16 mouse cellular contexts compared by ENCODE assay signal in the genomic region with DNA sequence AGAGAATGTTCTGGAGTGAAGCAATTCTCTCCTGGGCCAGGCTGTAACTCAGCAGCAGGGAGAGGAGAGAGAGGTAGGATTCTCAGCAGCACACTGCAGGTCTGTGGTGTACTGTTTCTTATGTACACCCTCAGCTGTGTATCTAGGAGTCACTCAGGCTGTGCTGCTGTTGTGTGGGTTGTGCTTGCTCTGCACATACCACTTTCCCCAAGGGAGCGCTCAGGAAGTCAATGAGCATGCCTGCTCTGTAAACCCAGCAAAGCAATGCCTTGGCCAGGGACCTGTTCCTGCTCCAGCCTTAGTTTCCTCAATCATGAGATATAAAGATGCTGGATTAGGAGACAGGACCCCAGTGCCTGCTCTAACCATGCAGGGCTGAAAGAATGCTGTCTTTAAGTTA. TPM values are rescaled to one million over a fixed set of nuclear protein-coding genes. Genes with fewer than 3 reads are reported as not detected.
A peak's percentile ranks its signal among the peaks of the same experiment; 100 is the strongest.
DNase-seq lines count a peak whose midpoint lies in the region; ATAC-seq lines count a peak whose summit lies in the region.
"Had no signal": no experiment of that assay in that cellular context is flagged by ENCODE, and none has a peak within 500 bp of the region (broad histone marks: within the 10 kb centered on the region; RNA-seq: fewer than 3 reads in every experiment).

No protein-coding gene starts in this region.

- H3K4me2 ChIP-seq in hindbrain, embryonic 11.5 days (replicated peaks; ENCODE audit: low read depth, low read length), result no peak overlapping the region
- H3K4me2 ChIP-seq in hindbrain, embryonic 13.5 days, result no peak overlapping the region
- H3K4me2 ChIP-seq in embryonic facial prominence, embryonic 11.5 days (ENCODE audit: low read depth, low read length), result no peak overlapping the region
- H3K4me2 ChIP-seq in limb, embryonic 11.5 days (ENCODE audit: low read depth, severe bottlenecking), result no peak overlapping the region
- H3K4me2 ChIP-seq: embryonic facial prominence, embryonic 13.5 days; midbrain, embryonic 12.5 days had no signal

- no peak overlapping the region for H3K27ac ChIP-seq in hindbrain, embryonic 11.5 days (ENCODE audit: low read depth, low read length)
- H3K27ac ChIP-seq in hindbrain, embryonic 13.5 days, result no peak overlapping the region
- H3K27ac ChIP-seq in embryonic facial prominence, embryonic 11.5 days (replicated peaks; ENCODE audit: low read depth, low read length), result no peak overlapping the region
- no peak overlapping the region for H3K27ac ChIP-seq in limb, embryonic 11.5 days (replicated peaks; ENCODE audit: low read depth, low read length)
- H3K27ac ChIP-seq: embryonic facial prominence, embryonic 13.5 days; hindbrain, postnatal 0 days; midbrain, embryonic 12.5 days had no signal

- H3K27me3 ChIP-seq in hindbrain, embryonic 11.5 days (ENCODE audit: control insufficient read depth, insufficient read depth, low read length), result no peaks in the 10 kb centered on the region
- H3K27me3 ChIP-seq in hindbrain, embryonic 13.5 days, result peaks cover 5% of the 10 kb centered on the region; the same call in 1 of the 2 replicates
- no peaks in the 10 kb centered on the region for H3K27me3 ChIP-seq in embryonic facial prominence, embryonic 11.5 days (ENCODE audit: control insufficient read depth, insufficient read depth, low read length)
- peaks cover 5% of the 10 kb centered on the region for H3K27me3 ChIP-seq in limb, embryonic 11.5 days (ENCODE audit: control insufficient read depth, insufficient read depth, low read length)

- H3K36me3 ChIP-seq in hindbrain, embryonic 11.5 days (ENCODE audit: control insufficient read depth, insufficient read depth, low read length), result no peaks in the 10 kb centered on the region
- H3K36me3 ChIP-seq in hindbrain, embryonic 13.5 days, result no peaks in the 10 kb centered on the region
- H3K36me3 ChIP-seq in embryonic facial prominence, embryonic 11.5 days (replicated peaks; ENCODE audit: control insufficient read depth, insufficient read depth, low read depth, low read length), result no peaks in the 10 kb centered on the region
- no peaks in the 10 kb centered on the region for H3K36me3 ChIP-seq in limb, embryonic 11.5 days (ENCODE audit: control insufficient read depth, insufficient read depth, low read length)
- H3K36me3 ChIP-seq: embryonic facial prominence, embryonic 13.5 days; midbrain, embryonic 12.5 days had no signal

- H3K9me3 ChIP-seq in hindbrain, embryonic 11.5 days (ENCODE audit: control insufficient read depth, low read length), result no peaks in the 10 kb centered on the region
- H3K9me3 ChIP-seq in hindbrain, embryonic 13.5 days, result no peaks in the 10 kb centered on the region
- H3K9me3 ChIP-seq in embryonic facial prominence, embryonic 11.5 days (replicated peaks; ENCODE audit: control insufficient read depth, low read length), result no peaks in the 10 kb centered on the region
- H3K9me3 ChIP-seq in limb, embryonic 11.5 days (ENCODE audit: control insufficient read depth, low read length), result no peaks in the 10 kb centered on the region
- H3K9me3 ChIP-seq: embryonic facial prominence, embryonic 13.5 days; midbrain, embryonic 12.5 days had no signal

- no peak overlapping the region for H3K4me3 ChIP-seq in hindbrain, embryonic 11.5 days (ENCODE audit: low read depth, low read length)
- H3K4me3 ChIP-seq in hindbrain, embryonic 13.5 days, result no peak overlapping the region
- no peak overlapping the region for H3K4me3 ChIP-seq in embryonic facial prominence, embryonic 11.5 days (ENCODE audit: low read depth, low read length)
- no peak overlapping the region for H3K4me3 ChIP-seq in limb, embryonic 11.5 days (ENCODE audit: low read depth, low read length)
- H3K4me3 ChIP-seq: embryonic facial prominence, embryonic 13.5 days; midbrain, embryonic 12.5 days had no signal

- peak; percentile 31 for DNase-seq in hindbrain, embryonic 11.5 days (ENCODE audit: low spot score)
- peak; percentile 58 for DNase-seq in NIH3T3 (ENCODE audit: low read depth)
- peak; percentile 54 for DNase-seq in embryonic facial prominence, embryonic 11.5 days (ENCODE audit: low spot score)
- peak; percentile 41 for DNase-seq in limb, embryonic 11.5 days (ENCODE audit: low spot score)
- DNase-seq in spleen, postnatal 14 days (ENCODE audit: low spot score in 2 of 2), result no peak
- no peak for DNase-seq in thymus, postnatal 25 days
- DNase-seq: adrenal gland, postnatal 36 days; heart, adult 18-20 months; left cerebral cortex, postnatal 4 days; liver, postnatal 0 days; lung, postnatal 36 days had no signal

- H3K4me1 ChIP-seq in hindbrain, embryonic 11.5 days (replicated peaks; ENCODE audit: control insufficient read depth, insufficient read depth, low read length), result no peaks in the 10 kb centered on the region; the same call in 1 of the 2 replicates
- H3K4me1 ChIP-seq in hindbrain, embryonic 13.5 days (replicated peaks), result peaks cover 12% of the 10 kb centered on the region
- peaks cover 5% of the 10 kb centered on the region for H3K4me1 ChIP-seq in embryonic facial prominence, embryonic 11.5 days (ENCODE audit: control insufficient read depth, insufficient read depth, low read length)
- peaks cover 18% of the 10 kb centered on the region for H3K4me1 ChIP-seq in limb, embryonic 11.5 days (ENCODE audit: control insufficient read depth, insufficient read depth, low read length)

- ATAC-seq in hindbrain, embryonic 11.5 days (ENCODE audit: low FRiP score), result no peak
- ATAC-seq in hindbrain, embryonic 13.5 days (ENCODE audit: low FRiP score), result no peak
- no peak for ATAC-seq in embryonic facial prominence, embryonic 11.5 days (replicated peaks; ENCODE audit: insufficient number of reproducible peaks, low FRiP score, low TSS enrichment, low read depth)
- peak; percentile 72; the same call in 1 of the 2 replicates for ATAC-seq in limb, embryonic 11.5 days (ENCODE audit: insufficient number of reproducible peaks, low FRiP score, low TSS enrichment, low read depth)
- ATAC-seq: CD4-positive, CD25-positive, alpha-beta regulatory T cell, adult 4 months; hindbrain, postnatal 0 days; liver, postnatal 0 days had no signal

- no peak overlapping the region for H3K9ac ChIP-seq in hindbrain, embryonic 11.5 days (ENCODE audit: low read depth, low read length)
- H3K9ac ChIP-seq in hindbrain, embryonic 13.5 days, result no peak overlapping the region
- H3K9ac ChIP-seq in embryonic facial prominence, embryonic 11.5 days (replicated peaks; ENCODE audit: low read length), result no peak overlapping the region
- no peak overlapping the region for H3K9ac ChIP-seq in limb, embryonic 11.5 days (ENCODE audit: low read length)
- H3K9ac ChIP-seq: embryonic facial prominence, embryonic 13.5 days; liver, postnatal 0 days; midbrain, embryonic 12.5 days had no signal

- 90% methylated on average over 1 of the region's 1 CpGs for WGBS in hindbrain, embryonic 11.5 days
- WGBS in hindbrain, embryonic 13.5 days, result 97% methylated on average over 1 of the region's 1 CpGs
- WGBS in embryonic facial prominence, embryonic 11.5 days, result 80% methylated on average over 1 of the region's 1 CpGs
- WGBS in limb, embryonic 11.5 days, result 85% methylated on average over 1 of the region's 1 CpGs

RNA-seq across cellular contexts. Expression of gene Thap12, which starts 25.1 kb away (rescaled TPM):
- 71.6 and 88.1 TPM in 2 replicates for polyA plus RNA-seq in hindbrain, embryonic 11.5 days (2014; fragmentation: Nextera tagmentation; extraction: Ambion mirVana)
- 45.9 and 49.4 TPM in 2 replicates for polyA plus RNA-seq in hindbrain, embryonic 13.5 days (2015; fragmentation: Nextera tagmentation; extraction: Ambion mirVana)
- polyA plus RNA-seq in embryonic facial prominence, embryonic 11.5 days (2014; fragmentation: Nextera tagmentation; extraction: Ambion mirVana), result 87.3 and 91.6 TPM in 2 replicates
- polyA plus RNA-seq in limb, embryonic 11.5 days (2014; fragmentation: Nextera tagmentation; extraction: Ambion mirVana), result 78.3 and 87.2 TPM in 2 replicates

Comparison
In these comparisons a context has a peak if more than half of its experiments do, and no peak if none do; other contexts are left out.
1. DNase-seq: peak in hindbrain, embryonic 11.5 days (single experiment), NIH3T3 (single experiment), embryonic facial prominence, embryonic 11.5 days (single experiment) and limb, embryonic 11.5 days (single experiment); none in spleen, postnatal 14 days (0 of 2) and thymus, postnatal 25 days (single experiment).